Mouse (Mus musculus) lung, adult 2 months (tissue): Measurements from ENCODE around the gene Cd5. TPM values are rescaled to one million over a fixed set of nuclear protein-coding genes. Genes with fewer than 3 reads are reported as not detected.

ENCODE experiments used
- DNase-seq: peaks from one replicate; pipeline ENCODE4 v3.0.0; 2022
- H3K4me1 ChIP-seq: fragments of 200-500 bp; 2 replicates; pipeline ENCODE4 v1.6.1; 2011; ENCODE audit warnings: low read length; ENCODE audit not compliant: control insufficient read depth, insufficient read depth
- H3K4me3 ChIP-seq: fragments of 200-500 bp; replicated peaks from 2 replicates; pipeline ENCODE3; 2011; ENCODE audit warnings: low read depth, mild to moderate bottlenecking, control low read depth, low read length; ENCODE audit errors: extremely low read depth
- CTCF ChIP-seq: fragments of 200-500 bp; IDR thresholded peaks from 2 replicates; pipeline ENCODE4 v1.5.1; 2011; ENCODE audit warnings: mild to moderate bottlenecking, low read length, control low read depth; ENCODE audit not compliant: insufficient read depth
- POLR2A ChIP-seq: fragments of 200-500 bp; IDR thresholded peaks from 2 replicates; pipeline ENCODE4 v1.6.1; 2011; ENCODE audit warnings: low read depth, mild to moderate bottlenecking, control low read depth, low read length, borderline replicate concordance; ENCODE audit errors: extremely low read depth
- WGBS: fragments of 180-500 bp; shearing (Covaris S2); methylation state at CpG from one replicate; pipeline ENCODE4 v1.1.7; 2018; 5-methylcytosine and 5-hydroxymethylcytosine counted together
- polyA plus RNA-seq: library from polyadenylated mRNA; depleted of rRNA; stranded (reverse); fragments of >200 nt; gene quantifications from 2 replicates; pipeline ENCODE4 v1.2.3, GENCODE M21; 2012

The Cd5 gene
- polyA plus RNA-seq, 1 experiment, result 4.4 TPM

- 76% methylated on average over 10 of the region's 10 CpGs for WGBS
- Histone ChIP-seq H3K4me1 (no peaks in the 10 kb centered on the region), H3K4me3 (no peak overlapping the region)
- no peak for TF ChIP-seq CTCF
- no peak for TF ChIP-seq POLR2A
- DNase-seq, result no peak
Measured at GRCm38 (mm10) chr19:10733501-10734127, 5.2 kb downstream of the Cd5 start.

GRCm38 (mm10) chr19:10732741-10733140 lies 6.1 kb downstream of the Cd5 start:
- WGBS, result 87% methylated on average over 7 of the region's 7 CpGs
- Histone ChIP-seq H3K4me1 (no peaks in the 10 kb centered on the region), H3K4me3 (no peak overlapping the region)
- TF ChIP-seq CTCF (no peak), POLR2A (no peak)
- DNase-seq, result no peak

- no peak for TF ChIP-seq POLR2A
- TF ChIP-seq CTCF, result no peak
- H3K4me3 ChIP-seq, result no peak overlapping the region
- H3K4me1 ChIP-seq, result no peaks in the 10 kb centered on the region
- WGBS, result 80% methylated on average over 7 of the region's 7 CpGs
- DNase-seq, result no peak
Measured at GRCm38 (mm10) chr19:10731975-10732374, 6.8 kb downstream of the Cd5 start.

- TF ChIP-seq CTCF, result no peak
- no peak for TF ChIP-seq POLR2A
- WGBS, result 67% methylated on average over 5 of the region's 5 CpGs
- H3K4me1 ChIP-seq, result no peaks in the 10 kb centered on the region
- H3K4me3 ChIP-seq, result no peak overlapping the region
- no peak for DNase-seq
Measured at GRCm38 (mm10) chr19:10730469-10730868, 8.3 kb downstream of the Cd5 start.

GRCm38 (mm10) chr19:10729889-10730288 lies 8.9 kb downstream of the Cd5 start:
- 77% methylated on average over 10 of the region's 10 CpGs for WGBS
- TF ChIP-seq CTCF, result no peak
- no peak for TF ChIP-seq POLR2A
- H3K4me1 ChIP-seq, result no peaks in the 10 kb centered on the region
- no peak overlapping the region for H3K4me3 ChIP-seq
- DNase-seq, result no peak

- 79% methylated on average over 13 of the region's 13 CpGs for WGBS
- no peak for TF ChIP-seq CTCF
- no peak overlapping the region for H3K4me3 ChIP-seq
- no peaks in the 10 kb centered on the region; the same call in 1 of the 2 replicates for H3K4me1 ChIP-seq
- DNase-seq, result no peak
Measured at GRCm38 (mm10) chr19:10724629-10725363, 14.0 kb downstream of the Cd5 start.

GRCm38 (mm10) chr19:10723649-10724048 lies 15.2 kb downstream of the Cd5 start:
- no peak for DNase-seq
- TF ChIP-seq CTCF, result no peak
- no peak for TF ChIP-seq POLR2A
- WGBS, result 56% methylated on average over 5 of the region's 5 CpGs

GRCm38 (mm10) chr19:10723084-10723483 lies 15.7 kb downstream of the Cd5 start:
- 28% methylated on average over 13 of the region's 13 CpGs for WGBS
- TF ChIP-seq CTCF, result no peak
- TF ChIP-seq POLR2A, result no peak
- H3K4me3 ChIP-seq, result no peak overlapping the region
- DNase-seq, result no peak
- H3K4me1 ChIP-seq, result no peaks in the 10 kb centered on the region; the same call in 1 of the 2 replicates

More at GRCm38 (mm10) chr19:10723649-10724048, 15.2 kb downstream of the Cd5 start:
- Histone ChIP-seq H3K4me1 (no peaks in the 10 kb centered on the region; the same call in 1 of the 2 replicates), H3K4me3 (no peak overlapping the region)

- no peak overlapping the region for H3K4me3 ChIP-seq
- 52% methylated on average over 5 of the region's 5 CpGs for WGBS
- TF ChIP-seq CTCF (no peak), POLR2A (no peak)
- no peak for DNase-seq
- H3K4me1 ChIP-seq, result no peaks in the 10 kb centered on the region; the same call in 1 of the 2 replicates
Measured at GRCm38 (mm10) chr19:10721064-10721463, 17.7 kb downstream of the Cd5 start.

GRCm38 (mm10) chr19:10720524-10720923 lies 18.3 kb downstream of the Cd5 start:
- Histone ChIP-seq H3K4me1 (no peaks in the 10 kb centered on the region; the same call in 1 of the 2 replicates), H3K4me3 (no peak overlapping the region)
- TF ChIP-seq POLR2A (no peak), CTCF (no peak)
- WGBS, result 32% methylated on average over 3 of the region's 3 CpGs
- DNase-seq, result no peak
